Mouse (Mus musculus): ENCODE measurements at regions not wholly inside any gene's neighbourhood (a gene's known extent, or its start where the extent isn't known, plus 50 kb on each side); places are given as distances from the start of the nearest gene placed in this dataset.

- TF ChIP-seq POLR2A (IDR thresholded peaks at IDR 0.05; ENCODE audit: insufficient read depth, low read depth, low read length) (no peak), CTCF (IDR thresholded peaks at IDR 0.05) (no peak), EP300 (IDR thresholded peaks at IDR 0.05; ENCODE audit: insufficient read depth, low read depth, low read length) (no peak)
Observed at GRCm38 (mm10) chr13:60035536-60036130, 141.5 kb downstream of the Gas1 start.

All from heart, adult 2 months (tissue).